Mouse (Mus musculus): Measurements from ENCODE around the gene Itpkb.
"Not testable (repeated sequence)": the region's sequence is repeated elsewhere in the genome, so short reads cannot be mapped to it uniquely, and the experiment has no call there.

The Itpkb gene

GRCm38 (mm10) chr1:180367045-180367619 is 36.8 kb downstream of the Itpkb start:
- no peak for DNase-seq (ENCODE audit: low read depth, low spot score)

- no peak for DNase-seq (ENCODE audit: low read depth, low spot score)
Observed at GRCm38 (mm10) chr1:180367626-180368025, 37.3 kb downstream of the Itpkb start.

DNA sequence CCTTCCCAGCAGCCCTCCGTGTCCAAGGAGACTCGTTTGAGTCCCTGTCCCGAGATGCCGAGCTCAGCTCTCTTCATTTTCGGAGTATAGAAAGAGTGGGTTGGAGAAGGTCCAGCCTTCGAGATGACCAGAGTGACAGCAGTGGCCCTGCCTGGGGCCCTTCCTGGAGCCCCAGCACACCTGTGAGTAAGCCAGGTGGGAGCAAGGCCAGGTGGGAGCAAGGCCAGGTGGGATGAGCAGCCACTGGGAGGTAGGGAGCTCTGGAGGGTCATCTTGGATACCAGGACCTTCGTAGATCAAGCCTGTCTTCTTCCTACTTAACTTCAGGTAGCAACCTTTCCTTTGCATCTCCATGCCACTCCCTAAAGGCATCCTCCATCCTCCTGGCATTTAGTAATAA is 37.8 kb downstream of the Itpkb start:
- DNase-seq (ENCODE audit: low read depth, low spot score): no peak

DNA sequence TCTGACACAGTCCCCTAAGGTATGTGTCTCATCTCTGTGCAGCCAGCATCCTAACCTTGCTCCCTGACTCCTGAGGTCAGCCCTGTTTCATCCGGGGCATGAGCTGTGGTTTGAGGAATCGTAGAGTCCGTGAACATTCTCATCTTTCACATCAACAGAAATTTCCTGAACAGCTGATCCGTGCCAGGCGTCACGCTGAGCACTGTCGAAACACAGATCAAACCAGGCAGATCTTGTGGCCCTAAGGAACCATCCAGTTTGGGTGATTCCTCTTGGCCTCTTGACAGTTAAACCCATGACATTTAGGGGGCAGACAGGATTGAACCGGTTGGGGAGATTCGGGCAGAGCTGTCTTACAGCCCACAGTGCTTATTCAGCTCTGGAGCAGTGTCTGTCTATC is 38.4 kb downstream of the Itpkb start:
- no peak for DNase-seq (ENCODE audit: low read depth, low spot score)

- no peak for DNase-seq (ENCODE audit: low read depth, low spot score)
Observed at GRCm38 (mm10) chr1:180370858-180371652, 40.8 kb downstream of the Itpkb start.

DNA sequence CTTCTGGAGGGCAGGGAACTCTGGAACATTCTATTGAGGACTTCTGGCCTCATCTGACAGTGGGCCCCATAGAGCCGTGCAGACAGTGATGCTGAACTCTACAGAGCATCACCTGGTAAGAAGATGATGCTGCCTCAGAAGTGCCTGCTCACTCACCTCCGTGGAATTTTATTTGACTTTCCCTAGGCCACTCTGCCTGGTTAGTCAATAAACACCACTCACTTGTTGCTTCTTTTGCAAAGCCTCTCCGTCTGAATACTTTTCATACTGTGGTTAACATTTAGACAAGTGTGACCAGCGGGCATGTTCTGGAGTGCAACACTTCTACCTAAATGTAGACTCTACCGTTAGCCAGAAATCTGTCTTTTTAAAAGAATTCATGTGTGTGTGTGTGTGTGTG is 42.0 kb downstream of the Itpkb start:
- not testable (repeated sequence) for DNase-seq (ENCODE audit: low read depth, low spot score)

- no peak for DNase-seq (ENCODE audit: low read depth, low spot score)
Observed at GRCm38 (mm10) chr1:180376598-180376997, 46.3 kb downstream of the Itpkb start.

GRCm38 (mm10) chr1:180379559-180379958 is 49.3 kb downstream of the Itpkb start:
- DNase-seq (ENCODE audit: low read depth, low spot score): no peak

DNA sequence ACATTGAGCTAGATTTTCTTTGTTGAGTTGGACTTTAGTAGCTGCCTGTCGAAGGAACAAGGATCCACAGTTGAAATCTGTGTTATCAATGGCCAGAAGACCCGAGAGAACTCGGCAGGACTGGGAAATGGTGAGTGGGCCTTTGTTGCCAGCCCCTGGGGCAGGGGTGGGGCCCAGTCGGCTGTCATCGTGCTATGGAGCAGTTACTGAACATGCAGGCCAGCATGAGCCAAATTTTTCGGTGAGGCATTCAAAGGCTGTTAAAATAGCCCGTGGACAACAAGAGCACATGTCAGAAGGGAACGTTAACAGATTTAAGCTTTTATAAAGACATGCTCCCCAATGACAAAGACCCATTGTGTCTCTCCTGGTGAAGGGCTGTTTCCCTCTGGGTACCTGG is 52.1 kb downstream of the Itpkb start:
- no peak for DNase-seq (ENCODE audit: low read depth, low spot score)

GRCm38 (mm10) chr1:180383884-180384283 is 53.6 kb downstream of the Itpkb start:
- no peak for DNase-seq (ENCODE audit: low read depth, low spot score)

GRCm38 (mm10) chr1:180384486-180384885 is 54.2 kb downstream of the Itpkb start:
- no peak for DNase-seq (ENCODE audit: low read depth, low spot score)

DNA sequence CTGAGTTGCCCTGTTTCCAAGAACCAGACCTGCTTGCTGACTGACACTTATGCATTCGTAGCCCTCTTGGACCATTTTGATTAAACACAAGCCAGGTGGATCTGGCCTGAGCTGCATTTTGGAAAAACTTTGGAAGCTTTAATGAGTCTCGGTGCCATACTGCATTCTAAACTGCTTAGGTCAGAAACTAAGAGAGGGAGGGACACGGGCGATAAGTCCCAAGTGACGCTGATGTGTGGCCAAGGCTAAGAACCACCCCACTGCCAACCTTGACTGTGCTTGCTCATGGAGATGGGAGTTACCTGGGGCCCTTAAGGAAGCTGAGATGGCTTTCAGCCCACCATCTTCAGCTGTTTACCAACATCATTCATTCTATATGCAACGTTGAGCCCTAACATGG is 55.0 kb downstream of the Itpkb start:
- no peak for DNase-seq (ENCODE audit: low read depth, low spot score)

GRCm38 (mm10) chr1:180386951-180387749 is 56.9 kb downstream of the Itpkb start:
- peak; percentile 98 for DNase-seq (ENCODE audit: low read depth, low spot score)

DNA sequence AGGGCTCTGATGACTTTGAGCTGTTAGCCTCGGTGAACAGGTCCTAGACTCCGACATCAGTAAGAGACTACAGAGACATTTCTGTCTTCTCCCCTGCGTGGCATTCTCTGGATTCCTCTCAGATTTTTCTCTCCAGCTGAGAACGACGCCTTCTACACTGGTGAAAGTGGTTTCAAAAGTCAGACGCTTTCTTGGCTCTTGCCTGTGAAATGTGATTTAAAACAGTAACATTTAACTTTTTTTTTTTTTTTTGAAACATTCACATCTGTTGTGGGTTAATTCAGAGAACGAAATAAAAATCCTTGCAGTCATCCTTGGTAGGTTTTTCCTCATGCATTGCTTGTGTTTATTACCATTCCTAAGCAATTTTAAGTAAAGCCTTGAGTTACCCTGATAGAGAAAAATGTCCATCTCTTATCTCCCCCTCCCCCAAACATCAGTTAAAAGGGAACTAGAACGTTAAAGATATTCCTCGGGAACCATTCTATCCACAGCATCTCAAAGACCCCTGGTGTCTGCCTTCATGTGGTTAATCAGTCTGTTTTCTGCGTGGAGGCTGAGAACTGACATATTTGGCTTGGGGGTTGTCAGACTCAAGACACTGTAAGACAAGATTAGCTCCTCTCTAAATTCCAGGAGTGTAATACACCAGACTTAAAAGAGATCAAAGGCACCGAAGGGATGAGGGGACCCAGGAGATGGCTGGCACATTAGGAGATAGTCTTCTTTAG is 57.6 kb downstream of the Itpkb start:
- no peak for DNase-seq (ENCODE audit: low read depth, low spot score)

- no peak for DNase-seq (ENCODE audit: low read depth, low spot score)
Observed at GRCm38 (mm10) chr1:180388481-180388880, 58.2 kb downstream of the Itpkb start.

GRCm38 (mm10) chr1:180389213-180389760 is 59.0 kb downstream of the Itpkb start:
- not testable (repeated sequence) for DNase-seq (ENCODE audit: low read depth, low spot score)

GRCm38 (mm10) chr1:180390321-180390731 is 60.0 kb downstream of the Itpkb start:
- DNase-seq (ENCODE audit: low read depth, low spot score): no peak

- DNase-seq (ENCODE audit: low read depth, low spot score): no peak
Observed at GRCm38 (mm10) chr1:180390746-180391574, 60.7 kb downstream of the Itpkb start.

- no peak for DNase-seq (ENCODE audit: low read depth, low spot score)
Observed at GRCm38 (mm10) chr1:180391575-180391945, 61.3 kb downstream of the Itpkb start.

DNA sequence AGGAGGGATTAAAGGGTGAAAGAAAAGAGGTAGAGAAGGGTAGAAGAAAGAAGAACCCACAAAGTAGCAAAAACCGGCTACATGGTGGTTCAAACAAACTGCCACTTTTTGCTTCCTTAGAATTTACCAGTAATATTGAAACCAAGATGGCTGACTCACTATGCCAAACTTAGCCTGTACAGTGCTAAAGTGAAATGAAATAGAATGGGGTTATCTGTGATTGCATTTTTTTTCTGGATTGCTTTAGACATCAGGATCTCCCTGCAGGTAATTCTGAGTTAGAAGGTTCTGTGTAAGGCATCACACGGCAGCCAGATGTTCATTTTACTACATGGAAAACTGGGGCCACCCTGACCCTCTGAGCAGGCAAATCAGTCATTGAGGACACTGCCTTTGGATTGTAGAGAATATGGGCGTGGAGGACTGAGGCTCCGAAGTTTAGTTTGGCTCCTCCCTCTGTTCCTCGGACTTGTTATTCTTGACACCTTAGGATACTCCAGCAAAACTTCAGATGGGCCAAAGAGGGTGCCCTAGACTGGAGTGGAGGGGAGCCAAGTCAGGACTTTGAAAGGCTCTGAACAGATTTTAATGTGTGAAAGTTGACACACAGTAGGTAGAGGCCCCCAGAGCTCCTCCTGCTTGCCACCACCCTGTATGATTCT is 62.0 kb downstream of the Itpkb start:
- no peak for DNase-seq (ENCODE audit: low read depth, low spot score)

All from mesoderm, embryonic 11.5 days (tissue).